Mouse (Mus musculus) lung, postnatal 0 days (tissue): Measurements from ENCODE around the gene Sh3pxd2a.

Experiments used
- CTCF ChIP-seq: IDR thresholded peaks from 2 replicates; pipeline ENCODE4 v1.5.1; 2016; ENCODE audit warnings: antibody characterized with exemption, mild to moderate bottlenecking
- EP300 ChIP-seq: IDR thresholded peaks from 2 replicates; pipeline ENCODE4 v1.6.1; 2016; ENCODE audit warnings: antibody characterized with exemption, mild to moderate bottlenecking, control low read depth

DNA sequence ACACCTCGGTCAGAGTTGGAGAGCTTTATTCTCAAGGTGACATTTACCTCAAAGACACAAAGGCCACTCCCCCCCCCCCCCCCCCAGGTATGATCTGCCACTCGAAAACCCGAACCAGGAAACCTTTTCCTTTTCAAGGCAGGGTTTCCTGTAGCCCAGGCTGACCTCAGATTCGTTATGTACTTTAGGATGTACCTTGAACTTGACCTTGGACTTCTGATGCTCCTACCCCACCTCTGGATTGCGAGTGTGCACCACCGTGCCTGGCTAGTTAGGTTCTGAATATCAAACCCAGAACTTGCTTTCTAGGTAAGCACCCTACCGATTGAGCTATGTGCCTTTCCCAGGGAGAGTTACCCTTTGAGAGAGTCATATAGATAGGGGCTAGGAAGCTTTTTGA is 215.9 kb downstream of the Sh3pxd2a start:
- TF ChIP-seq CTCF (no peak), EP300 (no peak)
